Mouse (Mus musculus) thymus, postnatal 4 days (tissue): ENCODE results near the gene Pax3.

ENCODE experiments used
- DNase-seq: peaks from one replicate; pipeline ENCODE4 v3.0.0; 2021

Pax3 gene

DNA sequence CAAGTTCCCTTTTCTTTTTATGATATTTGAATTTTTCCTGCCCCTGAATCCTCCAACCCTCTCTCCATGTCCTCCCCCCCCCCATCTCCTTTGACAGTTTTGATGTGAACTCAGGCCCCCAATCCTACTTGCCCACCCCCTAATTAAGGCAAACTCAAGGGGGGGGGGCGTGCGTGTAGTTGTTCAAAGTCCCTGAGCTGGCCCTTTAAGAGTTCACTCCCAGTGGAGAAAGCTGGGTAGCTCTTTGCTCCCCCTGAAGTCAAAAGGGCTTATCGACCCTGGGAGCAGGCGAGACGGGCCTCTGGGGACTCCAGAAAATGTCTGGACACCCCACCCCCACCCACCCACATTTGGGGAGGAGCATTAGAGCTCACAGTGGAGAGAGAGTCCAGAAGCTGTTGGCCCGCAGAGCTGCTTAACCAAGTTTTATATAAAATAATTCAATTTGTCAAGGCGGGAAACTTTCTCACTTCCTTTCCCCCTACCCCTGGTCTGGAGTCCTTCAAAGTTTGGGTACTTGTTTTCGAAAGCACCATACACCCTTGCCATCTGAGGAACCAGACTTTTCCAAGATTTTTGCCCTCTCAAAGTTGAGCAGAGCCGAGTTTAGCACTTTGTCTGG, 1.5 kb upstream of the Pax3 start:
- no peak for DNase-seq

DNA sequence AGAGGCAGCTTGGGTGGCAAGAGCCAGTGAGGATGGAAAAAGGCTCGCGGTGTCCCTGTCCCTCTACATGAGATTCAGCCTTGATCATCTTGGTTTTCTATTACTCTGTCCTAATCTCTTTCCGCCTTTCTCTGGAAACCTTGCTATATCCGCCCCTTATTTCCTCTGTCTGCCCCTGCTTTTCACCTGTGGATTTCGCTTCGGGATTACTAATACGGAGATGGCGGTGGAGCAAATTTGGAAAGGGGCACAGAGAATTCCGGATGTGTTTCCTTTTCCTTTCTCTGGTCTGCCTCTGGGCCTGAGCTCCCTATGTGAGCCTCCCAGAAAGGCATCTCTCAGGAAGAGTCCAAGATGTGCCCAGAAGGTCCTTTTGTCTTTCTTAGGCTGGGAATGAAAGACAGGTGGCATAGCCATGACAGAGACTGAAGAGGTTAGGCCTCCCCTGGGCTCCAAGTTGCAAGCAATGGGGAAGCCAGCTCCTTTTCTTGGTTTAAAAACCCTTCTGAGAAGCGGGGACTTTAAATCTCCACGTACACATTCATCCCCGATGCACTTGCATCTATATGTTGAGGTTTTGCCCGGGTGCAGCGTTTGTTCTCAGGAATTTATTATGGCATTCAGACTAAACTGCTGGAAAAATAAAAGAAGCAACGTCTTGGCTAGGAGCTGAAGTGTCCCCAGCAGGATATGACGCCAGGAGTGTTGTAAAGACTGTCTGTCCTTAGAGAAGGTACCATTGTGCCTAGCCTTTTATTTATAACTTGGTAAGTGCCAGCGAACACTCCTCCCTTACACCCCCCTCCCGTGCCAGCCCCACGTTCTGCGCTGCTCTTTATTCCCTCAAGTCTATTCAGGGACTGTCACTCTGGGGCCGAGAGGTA, 659 bp upstream of the Pax3 start:
- no peak for DNase-seq

DNA sequence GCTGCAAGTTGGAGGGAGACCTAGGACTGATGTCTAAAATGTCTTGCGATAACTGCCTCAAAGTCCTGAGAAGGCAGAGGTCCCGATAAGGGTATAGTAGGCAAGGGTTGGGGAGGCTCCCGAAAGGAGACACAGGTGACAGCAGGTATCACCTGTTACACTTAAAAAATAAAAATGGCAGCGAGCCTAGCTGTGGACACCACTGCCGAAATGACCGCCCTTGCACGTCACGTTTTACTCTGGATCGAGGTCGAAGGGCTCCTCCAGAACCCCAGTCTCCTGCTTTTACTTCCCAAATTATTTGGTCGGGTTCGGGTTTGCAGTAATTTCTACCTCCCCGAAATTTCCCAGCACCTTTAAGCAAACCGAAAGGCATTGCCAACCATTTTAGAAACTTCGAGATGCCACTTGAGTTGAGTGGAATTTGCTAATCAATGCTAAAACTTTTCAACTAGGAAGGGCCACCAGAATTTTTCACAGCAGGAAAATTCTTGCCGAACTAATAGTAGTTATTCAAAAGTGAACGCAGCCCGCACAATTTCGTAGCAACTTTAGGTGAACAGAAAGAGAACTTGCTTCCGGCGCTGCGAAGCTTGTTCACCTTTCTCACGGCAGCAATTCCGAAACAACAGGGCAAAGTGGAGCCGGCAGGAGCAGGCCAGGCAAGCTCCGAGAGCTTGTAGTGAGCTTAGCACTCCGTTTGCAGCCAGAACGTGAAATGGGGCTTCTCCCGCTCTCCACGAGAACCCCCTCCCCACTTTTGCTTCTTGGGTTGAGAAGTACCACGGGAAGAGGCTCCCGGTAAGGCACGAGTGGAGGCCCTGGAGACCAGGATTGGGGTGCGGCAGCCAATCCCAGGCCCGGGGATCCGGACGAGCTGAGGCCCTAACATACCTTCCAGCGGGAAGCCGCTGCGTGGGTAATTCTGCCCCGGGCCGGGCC, 892 bp downstream of the Pax3 start:
- no peak for DNase-seq

DNA sequence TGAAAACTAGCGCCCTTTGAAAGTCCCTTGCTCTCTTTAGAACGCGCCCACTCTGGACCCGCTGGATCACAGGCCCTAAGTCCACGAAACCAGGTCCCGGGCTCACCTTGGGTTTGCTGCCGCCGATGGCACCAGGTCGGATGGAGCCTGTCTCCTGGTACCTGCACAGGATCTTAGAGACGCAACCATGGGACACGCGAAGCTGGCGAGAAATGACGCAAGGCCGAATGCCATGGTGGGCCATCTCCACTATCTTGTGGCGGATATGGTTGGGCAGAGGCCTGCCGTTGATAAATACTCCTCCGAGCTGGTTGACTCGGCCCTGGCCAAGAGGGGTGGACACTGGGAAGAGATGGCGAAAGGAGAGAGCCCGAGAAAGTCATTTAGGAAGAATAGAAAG, 1.8 kb downstream of the Pax3 start:
- no peak for DNase-seq

DNA sequence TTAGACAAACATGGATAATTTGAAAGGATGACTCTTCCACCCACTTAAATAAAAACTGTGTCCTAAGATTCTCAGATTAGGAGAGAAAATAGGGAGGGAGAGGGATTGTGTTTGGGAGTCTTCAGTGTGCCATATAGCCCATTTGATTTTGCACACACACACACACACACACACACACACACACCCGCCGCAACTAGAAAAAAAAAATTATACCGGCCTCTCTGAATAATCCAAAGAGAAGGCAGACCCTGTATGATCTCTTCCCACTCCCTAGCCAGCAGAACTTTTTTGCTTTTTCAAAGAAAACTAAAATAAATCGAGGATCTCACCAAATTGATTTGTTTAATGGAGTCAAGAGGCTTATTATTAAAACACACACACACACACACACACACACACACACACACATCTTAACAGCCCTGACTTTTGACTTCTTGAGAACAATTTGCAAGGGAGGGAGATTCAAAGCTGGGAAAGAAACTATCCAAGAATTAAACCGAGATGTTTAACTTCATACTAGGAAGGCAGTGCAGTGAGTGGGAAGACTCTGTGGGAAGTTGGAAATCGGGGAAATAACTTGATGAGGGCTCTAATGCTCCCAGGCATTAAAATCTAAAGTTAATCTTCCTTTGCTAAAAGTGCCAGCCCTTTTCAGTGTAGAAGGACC, 2.4 kb downstream of the Pax3 start:
- DNase-seq = no peak

DNA sequence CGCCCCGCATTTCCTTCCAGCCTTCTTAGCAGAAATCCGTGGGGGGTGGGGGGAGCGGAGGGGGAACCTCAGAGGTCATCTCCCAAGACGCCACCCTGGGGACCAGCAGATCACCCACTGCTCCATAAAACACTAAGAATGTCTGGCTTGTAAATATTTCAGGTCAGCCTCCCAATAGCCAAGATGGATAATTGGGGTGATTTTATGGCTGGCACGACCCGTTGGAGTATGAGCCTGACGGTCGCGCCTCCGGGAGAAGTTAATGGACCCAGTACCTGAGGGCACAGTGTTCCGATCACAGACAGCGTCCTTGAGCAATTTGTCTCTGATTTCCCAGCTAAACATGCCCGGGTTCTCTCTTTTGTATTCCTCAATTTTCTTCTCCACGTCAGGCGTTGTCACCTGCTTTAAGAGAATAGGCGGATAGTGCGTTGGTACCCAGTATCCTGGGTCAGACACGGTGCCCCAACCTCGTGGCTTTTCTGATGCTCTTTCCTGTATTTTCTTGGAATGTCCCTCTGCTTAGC, 3.4 kb downstream of the Pax3 start:
- no peak for DNase-seq

DNA sequence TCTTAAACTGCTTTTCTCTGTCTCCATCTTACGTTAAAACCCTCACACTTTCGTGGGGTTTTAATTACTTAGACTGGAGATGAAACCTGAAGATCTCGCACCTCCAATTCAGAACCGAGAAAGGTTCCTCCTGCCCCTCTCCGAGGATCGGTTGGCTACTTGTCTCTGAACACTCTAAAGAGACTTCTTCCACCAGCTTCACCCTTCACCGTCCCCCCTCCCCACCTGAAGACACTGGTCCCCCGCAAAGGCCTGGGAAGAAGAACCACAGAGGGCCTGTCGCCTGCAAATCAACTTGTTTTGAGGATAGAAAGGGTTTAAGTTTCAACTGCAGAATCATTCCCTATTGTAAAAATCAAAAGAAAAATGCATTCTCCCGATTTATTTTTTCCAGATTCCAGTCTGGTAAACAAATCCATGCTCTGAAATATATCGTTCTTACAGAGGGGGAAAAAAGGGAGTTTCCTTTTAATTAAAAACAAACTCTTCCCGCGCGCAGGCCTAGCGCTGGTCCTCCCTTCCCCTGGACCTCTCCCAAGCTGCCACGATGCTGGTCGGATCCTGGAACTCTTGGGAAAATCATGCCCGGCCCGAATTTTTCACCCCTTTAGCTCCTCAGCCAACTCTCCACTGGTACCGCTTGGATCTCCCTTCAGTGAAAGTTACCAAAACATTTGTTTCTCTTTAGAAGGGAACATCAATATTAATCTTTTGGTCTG, 4.0 kb downstream of the Pax3 start:
- DNase-seq = no peak

DNA sequence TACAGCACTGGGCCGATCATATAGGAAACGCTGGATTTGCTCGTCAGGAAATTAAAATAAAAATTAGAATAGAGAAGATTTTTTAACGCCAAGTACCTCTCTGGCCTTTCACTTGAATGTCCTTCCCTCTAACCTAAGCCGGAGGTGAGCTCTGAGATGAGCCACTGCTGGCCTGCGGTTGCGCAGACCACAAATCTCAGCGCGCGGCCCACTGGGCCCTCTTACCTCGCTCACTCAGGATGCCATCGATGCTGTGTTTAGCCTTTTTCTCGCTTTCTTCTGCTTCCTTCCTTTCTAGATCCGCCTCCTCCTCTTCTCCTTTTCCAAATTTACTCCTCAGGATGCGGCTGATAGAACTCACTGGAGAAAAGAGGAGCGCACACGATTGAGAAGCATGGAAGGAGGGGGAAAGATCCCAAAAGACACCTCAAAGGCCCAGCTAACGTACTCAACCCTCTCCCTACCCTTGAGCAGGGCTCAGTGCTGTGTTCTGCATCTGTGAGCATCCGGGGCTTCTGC, 4.7 kb downstream of the Pax3 start:
- no peak for DNase-seq

DNA sequence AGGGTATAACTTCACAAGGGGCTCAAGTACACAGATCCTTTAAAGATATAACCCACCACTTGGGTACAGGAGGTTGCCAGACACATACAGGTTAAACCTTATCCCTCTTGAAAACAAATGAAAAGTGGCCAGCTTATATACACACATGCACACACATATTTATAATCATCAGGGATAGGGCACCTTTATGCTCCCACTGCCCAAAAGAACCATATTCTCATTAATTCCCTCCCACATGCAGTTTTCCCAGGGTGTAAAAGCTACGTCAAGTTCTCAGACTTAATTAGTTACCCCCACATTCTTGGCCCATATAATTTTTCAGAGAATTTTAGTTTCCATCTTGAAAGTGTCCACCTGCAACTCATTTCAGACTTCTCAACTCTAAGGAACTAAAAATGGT, 5.2 kb downstream of the Pax3 start:
- DNase-seq = no peak

DNA sequence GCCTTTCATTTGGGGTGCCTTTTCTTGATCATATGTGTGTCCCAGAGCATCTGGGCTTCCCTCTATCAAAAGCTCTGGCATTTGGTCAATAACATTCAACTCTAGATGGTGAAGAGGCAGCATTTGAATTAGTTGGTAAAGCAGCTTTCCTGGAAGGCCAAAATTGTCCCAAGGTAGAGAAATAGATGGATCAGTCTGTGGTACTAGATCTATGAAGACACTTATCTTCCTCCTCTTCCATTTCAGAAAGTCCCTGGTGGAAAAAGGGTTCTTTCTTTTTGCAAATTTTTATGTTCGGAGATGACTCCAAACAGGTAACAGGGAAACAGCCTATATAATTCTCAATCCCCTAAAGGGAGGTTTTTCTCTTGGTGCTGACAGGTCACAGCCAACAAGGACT, 5.6 kb downstream of the Pax3 start:
- DNase-seq = no peak

DNA sequence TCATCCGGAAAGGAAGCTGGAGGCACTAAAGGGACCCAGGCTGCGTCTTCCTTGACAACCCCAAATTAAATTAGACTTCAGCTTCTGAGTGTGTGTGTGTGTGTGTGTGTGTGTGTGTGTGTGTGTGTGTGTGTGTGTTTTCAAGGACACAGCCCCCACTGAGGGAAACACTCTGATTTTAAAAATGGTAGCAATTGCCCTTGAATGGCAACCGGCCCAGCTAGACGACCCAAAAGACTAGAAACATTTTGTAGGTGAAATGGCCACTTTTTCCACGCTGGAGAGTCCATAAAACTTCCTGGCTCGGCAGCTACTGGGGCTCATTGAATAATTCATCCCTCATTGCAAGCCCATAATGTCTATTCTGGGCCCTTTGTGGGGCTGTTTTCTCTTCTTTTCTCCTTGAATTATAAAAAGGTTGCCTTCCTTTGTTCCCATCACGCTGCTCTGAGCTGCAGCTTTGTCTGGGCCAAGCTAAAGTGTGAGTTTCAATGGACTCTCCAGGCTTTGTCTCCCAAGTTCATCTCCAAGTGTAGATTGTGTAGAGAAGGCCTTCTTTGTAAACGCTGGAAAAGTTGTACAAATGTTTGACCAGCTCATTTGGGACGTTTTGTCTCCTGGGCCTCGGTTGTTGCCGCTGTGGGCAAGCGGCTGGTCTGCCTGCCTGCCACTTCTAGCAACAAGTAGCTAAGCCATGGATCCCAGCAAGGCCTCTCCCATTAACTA, 6.4 kb downstream of the Pax3 start:
- no peak for DNase-seq

DNA sequence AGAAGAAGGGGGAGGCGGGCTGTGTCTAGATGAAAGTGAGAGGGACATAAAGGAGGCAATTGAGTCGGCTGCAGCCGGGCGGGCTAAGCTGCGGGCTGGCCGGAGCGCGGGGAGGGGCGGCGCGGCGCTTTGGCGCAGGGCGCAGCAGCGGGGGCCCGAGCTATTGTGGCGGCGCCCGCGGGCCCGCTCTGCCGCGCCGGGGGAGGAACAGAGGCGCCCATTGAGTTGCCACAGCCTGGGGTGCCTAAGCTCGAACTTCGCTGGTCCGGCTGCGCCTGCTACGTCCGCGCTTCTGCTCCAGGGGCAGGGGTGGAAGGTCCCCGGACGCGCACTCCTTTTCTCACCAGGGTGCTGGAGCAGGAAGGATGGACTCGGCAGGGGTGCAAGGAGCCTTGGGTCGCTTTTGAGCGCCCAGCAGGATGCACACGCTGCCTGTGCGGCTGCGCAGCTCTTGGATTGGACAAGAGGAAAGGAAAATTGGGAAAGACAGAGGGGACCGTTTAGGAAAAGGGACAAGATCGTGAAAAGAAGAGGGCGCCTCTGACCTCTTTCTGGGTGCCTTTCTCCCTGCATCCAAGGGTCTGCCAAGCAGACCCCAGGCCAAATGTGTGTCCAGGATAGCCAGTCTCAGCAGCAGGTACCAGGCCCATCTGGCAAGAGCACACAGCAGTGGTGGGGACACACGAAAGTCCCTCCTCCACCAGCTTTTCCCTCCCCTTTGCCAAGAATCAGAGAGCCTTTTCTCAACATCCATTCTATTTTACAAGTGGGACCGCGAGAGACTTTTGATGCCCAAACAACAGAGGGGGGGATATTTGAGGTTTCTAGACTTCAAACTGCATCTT, 7.2 kb downstream of the Pax3 start:
- DNase-seq = no peak

DNA sequence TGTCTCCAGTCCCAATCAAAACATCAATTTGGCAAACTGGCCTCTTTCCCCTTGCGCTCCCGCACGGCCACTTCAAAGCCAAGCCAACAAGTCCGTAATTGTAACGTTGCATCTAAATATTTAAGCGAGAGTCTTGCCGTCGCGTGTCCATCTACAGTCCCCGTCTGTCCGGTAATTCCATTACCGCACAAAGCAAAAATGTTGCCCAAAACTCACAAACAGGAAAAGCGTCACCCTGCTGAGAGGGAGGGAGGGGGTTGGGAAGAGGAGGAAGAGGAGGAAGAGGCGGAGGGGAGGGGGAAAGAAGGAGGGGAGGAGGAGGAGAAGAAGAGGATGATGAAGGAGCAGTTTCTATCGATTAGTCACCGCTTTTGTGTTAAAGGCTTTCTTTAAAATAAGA, 7.9 kb downstream of the Pax3 start:
- no peak for DNase-seq

DNA sequence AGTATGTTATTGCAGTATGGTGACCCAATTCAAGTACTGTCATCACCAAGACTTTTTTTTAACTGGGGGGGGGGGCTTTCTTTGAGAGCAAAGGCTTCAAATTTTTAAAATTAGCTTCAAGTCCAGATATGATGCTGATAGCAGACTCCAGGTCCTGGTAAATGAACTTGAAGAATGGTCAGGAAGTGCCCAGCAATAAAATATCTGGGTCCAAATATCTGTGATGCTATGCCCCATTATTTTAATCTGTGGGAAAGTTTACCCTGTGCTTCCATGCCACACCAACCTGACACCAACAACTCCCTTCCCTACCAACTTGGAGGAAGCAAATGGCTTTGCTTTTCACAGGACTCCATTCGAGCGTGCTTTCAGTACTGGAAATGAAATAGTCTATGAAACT, 8.6 kb downstream of the Pax3 start:
- no peak for DNase-seq

DNA sequence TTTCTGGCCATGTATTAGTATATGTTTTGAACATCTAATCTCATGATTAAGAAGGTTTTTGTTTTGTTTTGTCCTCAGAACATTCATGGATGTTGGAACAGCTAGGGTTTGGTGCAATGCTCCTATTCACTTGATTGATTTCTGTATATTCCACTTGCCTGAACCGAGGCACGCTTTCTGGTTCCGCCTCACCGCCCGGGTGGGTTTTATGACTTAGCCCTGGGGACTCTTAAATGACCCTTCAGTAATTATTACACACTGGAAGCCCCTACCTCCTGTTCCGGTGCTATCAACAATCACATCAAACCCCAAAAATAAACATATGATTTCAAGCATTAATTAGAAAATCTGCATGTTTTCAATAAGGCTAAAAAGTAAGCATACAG, 9.2 kb downstream of the Pax3 start:
- DNase-seq = no peak

DNA sequence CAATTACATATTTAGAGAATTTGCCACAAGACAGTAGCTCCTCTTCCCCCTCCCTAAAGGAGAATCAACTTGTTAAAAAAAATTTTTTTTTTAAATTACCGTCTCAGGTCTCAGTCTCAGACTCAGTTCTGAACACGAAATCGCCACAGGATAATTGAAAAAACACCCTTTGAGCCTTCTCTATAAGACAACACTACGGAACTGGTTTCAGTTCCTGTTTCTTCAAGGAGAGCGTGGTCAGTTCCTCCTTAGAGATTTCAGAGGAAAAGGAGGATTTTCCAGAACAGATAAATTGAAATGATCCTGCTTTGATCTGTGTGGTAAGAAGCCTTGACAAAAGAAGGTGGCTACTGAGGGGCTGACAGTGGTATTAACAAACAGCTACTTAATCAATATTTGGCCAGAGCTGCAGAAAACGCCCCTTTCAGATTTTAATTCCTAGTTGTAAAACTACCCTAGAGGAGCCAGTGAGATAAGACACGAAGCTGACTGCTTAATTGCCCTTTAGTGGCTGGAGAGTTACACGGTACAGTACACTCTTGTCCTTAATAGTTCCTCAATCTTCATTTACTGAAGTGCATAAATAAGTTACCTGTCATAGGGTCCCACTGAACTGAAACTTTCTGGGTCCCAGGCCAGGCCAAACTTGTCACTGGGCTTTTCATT, 9.7 kb downstream of the Pax3 start:
- no peak for DNase-seq

DNA sequence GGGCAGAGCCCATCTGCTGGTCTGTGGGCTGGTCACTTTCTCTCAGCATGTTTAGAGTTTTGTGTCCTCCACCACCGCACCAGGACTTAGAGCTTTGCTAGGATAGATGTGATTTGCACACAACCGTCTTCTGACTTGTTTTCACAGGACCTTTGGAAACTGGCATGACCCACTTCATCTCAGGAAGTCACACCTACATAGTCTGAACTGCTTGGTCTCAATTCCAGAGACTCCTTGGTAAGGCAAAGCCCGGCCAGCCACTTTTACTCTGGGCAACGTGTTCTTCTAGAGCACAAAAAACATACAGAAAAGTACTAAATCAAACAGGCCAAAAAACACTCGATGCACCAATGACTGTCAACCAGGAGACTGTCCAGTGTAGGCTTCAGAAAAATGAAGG, 14.0 kb downstream of the Pax3 start:
- DNase-seq = no peak

DNA sequence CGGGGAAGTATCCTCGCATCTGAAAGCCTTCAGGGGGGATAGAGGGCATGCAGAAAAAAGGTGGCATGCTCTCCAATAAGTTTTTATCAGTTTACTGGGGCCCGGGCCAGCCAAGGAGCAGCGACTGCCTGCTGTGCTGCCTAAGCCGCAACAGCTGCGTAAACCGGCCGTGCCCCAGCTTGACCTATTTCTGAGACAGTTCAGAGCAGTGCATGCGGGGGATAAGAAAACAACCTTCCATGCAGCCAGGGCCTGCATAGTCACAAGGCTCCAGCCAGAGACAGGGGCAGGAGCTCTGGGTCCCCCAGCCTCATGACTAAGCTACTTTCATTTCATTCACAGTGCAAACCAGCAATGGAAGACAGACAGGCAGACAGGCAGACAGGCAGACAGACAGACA, 15.1 kb downstream of the Pax3 start:
- no peak for DNase-seq

DNA sequence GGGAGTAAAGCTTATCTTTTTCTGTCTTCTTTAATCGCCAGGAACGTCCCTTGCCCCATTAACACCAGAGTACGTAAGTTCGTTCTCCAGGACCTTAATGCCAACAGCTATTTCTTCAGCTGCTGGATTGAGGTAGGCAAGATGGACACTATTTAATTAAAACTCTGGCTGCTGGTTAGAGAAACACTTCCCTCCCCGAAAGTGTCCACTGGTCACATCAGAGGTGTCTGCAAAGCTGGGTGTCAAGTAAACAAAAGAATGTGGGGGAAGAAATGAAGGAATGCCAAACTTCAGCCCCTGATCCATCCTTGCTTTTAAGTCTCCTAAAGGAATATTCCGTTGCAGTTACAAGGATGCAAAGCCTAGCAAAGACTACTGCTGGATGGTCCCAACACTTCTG, 24.6 kb downstream of the Pax3 start:
- no peak for DNase-seq

DNA sequence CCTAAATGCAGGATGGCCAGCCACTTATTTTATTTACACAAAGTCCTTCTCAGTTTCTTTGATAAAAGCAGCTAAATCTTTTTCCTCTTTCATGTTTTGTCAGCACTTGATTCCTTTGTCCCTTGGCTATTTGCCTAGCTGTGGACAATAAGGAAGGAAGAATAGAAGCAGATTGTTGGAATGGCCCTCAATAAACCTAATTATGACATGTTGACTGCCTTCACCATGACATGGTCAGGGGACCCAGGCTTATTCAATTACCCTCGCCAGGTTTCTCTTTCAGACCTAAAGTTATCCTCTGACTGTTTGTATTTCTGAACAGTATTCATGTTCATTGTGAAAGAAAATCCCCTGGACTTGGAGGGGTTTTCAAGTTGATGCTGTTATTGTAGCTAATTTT, 25.3 kb downstream of the Pax3 start:
- DNase-seq = no peak
